Mouse (Mus musculus) adrenal gland, adult 2 months (tissue): ENCODE data around the gene Sorl1. TPM values are rescaled to one million over a fixed set of nuclear protein-coding genes. Genes with fewer than 3 reads are reported as not detected.
"Not testable (repeated sequence)": the region's sequence is repeated elsewhere in the genome, so short reads cannot be mapped to it uniquely, and the experiment has no call there.

Experiments used
- DNase-seq: peaks from one replicate; pipeline ENCODE4 v3.0.0; 2021
- polyA plus RNA-seq: library from polyadenylated mRNA; depleted of rRNA; stranded (reverse); fragments of >200 nt; gene quantifications from 2 replicates; pipeline ENCODE4 v1.2.3, GENCODE M21; 2012
- total RNA-seq, 2 experiments: library from RNA; stranded (reverse); gene quantifications; 2 replicates each; pipeline ENCODE4 v1.2.3; 2021

Gene Sorl1
- total and polyA plus RNA-seq, 3 experiments: 13.4 to 27.2 (median 20.7) TPM

DNA sequence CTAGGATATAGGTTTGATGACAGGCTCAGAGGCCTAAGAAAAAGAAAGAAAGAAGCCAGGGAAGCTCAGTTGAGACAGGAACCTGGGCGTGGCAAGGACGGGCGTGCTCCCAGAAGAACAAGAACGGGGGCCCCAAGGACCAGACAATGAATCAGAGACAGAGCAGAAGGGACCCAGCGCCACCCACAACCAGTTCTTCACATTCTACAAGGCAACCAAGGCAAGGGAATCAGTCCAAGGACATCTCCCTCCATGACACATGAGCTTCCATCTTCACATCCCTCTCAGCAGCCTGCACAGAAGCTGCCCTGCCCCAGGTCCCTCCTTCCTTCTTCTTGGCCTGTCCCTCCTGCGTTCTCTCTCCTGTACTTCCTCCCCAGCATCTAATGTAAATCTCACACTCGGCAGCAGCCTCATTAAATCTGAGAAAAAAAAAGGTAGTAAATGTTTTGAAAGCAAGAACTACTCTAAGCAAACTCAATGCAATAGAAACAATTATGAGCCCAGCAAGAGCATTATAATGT lies 30.0 kb downstream of the Sorl1 start:
- DNase-seq: peak; percentile 75

DNA sequence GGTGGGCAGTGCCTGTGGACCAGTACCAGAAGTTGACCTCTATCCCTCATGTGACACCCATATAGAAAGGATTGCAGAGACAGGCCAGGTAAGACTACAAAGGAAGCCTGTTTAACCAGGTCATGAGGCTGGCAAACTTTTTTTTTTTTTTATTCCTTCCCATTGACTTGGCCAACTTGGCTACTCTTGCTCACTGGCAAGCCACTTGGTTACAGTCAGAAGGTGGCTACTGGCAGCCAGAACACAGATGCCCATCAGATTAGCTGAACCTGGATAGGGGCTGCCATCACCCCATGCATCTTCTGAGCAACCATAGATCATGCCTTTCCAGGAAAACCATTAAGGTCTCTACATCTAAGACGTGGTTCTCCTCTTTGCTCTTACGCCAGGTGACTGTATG lies 31.3 kb downstream of the Sorl1 start:
- no peak for DNase-seq

DNA sequence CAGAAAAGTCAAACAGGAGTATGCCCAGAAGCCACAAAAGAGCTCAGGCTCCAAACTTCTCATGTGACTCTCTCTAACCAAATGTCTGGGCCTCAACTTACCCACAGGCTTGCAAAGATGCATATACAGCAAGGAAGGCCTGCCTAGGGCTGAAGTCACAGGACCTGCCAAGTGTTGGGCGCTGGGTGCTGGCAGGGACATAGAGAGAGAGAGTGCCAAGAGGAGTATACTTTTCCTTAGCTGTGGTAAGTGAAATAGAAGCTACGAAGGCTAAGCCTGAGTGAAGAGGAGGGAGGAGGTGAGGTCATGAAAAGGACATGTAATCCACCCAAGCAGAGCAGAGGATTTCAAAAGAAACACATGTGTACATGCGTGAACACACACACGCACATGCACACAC lies 32.5 kb downstream of the Sorl1 start:
- DNase-seq: no peak

DNA sequence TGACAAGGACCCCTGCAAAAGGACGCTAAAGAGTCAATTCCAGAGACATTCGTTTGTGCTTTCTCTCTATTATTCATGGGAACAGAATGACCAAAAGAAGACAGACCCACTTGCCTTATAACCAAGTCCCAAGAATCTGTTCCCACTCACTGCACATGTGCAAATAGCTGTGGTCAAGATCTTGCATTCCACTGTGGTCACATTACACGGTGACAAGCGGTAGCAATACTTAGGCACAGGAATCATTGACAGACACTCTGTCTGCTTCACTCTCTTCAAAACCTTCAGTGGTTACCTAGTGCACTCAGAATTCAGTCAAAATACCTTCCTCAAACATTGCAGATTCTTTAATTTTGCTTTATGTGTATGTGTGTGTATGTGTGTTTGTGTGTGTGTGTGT lies 36.2 kb downstream of the Sorl1 start:
- no peak for DNase-seq

DNA sequence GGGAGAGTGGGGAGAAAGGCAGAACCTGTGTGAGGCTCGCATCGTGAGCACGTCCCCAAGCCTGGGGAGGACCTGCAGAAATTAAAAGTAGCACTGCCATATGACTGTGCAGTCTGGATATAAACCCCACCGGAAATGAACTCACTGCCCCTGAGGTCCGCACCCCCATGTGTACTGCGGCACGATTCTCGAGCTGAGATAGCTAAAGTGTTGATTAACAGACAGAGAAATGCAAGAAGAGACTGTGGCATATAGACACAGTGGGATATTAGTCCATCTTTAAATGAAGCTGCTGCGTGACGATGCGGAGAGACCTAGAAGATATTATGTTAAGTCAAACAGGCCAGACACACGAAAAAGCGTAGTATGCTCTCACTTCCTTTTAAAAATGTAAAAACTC lies 38.1 kb downstream of the Sorl1 start:
- no peak for DNase-seq

DNA sequence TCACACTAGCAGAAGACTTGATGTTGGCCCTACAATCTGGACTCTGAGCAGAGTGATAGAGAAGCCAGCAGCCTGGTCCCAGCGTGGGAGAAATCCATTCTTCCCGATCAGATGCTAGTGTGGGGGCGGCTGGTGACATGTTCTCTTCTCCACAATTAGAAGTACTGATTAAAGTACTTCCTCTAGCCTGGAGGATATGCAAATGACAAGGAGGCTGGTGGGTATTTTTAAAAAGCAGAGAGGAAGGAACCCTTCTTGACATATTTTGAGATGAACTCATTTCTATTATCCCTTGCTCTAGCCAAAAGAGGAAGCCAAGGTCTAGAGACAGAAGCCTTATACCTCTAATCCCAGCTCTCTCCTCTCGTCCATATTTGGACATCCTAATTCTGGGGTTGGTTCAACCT lies 40.4 kb downstream of the Sorl1 start:
- no peak for DNase-seq

DNA sequence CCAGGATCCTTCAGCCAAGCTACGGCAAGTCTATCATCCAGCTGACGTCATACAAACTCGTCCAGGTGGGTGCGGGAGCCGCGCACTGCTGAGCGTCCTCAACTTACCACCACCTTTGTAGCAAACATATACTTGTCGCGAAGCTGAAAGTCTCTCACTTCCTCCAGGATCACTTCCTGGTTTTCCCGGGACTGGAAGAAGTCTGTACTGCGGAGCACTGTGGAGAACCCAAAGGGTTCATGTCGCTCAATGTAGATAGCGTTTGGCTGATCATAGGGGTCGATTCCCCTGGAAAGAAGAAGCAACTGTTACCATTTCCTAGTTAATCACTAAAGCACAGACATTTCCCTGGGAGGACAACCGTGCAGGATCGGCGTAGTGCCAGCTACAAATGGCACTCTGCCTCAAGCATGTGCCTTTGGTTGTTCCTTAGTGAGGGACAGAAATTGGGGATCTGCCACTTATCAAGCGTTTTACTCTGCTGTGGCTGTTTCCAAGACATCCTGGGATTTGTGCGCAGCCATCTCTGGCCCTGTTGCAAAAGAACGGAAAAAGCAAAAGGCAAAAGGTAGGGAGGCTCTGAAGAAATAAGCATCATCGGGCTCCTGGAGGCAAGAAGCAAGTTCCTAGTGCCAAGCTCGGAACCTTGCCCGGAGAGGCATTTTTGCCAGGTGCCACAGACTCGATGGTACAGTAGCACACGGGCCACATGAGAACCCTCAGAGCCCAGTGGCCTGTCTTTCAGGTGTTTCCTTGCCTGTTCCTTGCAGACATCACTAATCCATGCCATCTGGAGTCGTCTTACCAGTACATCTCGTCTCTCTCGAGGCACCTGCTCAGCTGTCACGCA lies 42.2 kb downstream of the Sorl1 start:
- no peak for DNase-seq

DNA sequence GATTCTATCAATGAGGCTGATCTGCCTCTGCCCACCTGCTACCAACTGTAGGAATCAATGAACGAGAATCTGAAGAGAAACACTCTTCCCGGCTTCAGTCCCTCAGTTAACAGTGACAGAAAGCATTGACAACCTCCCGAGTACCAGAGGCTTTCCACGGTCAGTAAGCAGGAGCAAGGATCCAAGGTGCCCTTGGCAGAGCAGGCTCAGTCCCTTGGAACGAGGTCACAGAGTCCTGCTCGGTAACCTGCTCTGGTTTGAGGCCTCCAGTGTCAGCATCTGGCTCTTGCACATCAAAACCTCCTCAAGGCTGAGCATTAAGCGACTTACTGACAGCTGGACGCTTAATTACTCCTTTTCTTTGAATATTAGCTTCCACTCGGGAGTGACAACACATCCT lies 43.4 kb downstream of the Sorl1 start:
- no peak for DNase-seq

DNA sequence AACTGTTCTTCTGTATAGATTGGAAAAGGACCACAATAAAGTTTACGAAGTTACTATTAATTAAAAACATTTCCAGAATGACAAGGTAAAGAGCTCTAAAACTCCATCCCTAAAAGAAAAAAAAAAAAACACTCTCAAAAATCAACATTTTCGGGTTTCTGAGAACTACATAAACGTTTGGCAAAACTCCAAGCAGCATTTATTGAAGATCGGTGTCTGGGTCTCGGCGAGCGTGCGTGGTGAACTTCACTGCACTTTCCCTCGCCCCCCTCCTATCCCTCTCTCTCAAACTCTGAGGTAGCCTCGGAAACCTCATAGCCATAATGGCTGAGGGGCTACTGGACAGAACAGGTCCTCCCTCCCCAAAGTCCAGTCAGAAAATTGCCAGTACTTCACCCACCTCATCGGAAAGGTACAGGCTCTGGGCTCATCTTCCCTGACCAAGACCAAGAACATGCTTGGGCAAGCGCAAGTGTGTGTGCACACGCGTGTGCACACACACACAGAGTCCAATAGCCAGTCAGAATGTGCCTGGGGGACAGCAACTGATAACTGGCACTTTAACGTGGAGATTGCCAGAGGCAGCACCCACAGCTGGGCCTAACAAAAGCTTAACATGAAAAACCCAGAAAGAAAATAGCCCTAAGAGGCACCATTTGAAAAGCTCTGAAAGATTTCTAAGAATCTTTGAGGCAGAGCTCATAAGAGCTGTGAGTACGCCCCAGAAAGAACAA lies 46.8 kb downstream of the Sorl1 start:
- DNase-seq: no peak

DNA sequence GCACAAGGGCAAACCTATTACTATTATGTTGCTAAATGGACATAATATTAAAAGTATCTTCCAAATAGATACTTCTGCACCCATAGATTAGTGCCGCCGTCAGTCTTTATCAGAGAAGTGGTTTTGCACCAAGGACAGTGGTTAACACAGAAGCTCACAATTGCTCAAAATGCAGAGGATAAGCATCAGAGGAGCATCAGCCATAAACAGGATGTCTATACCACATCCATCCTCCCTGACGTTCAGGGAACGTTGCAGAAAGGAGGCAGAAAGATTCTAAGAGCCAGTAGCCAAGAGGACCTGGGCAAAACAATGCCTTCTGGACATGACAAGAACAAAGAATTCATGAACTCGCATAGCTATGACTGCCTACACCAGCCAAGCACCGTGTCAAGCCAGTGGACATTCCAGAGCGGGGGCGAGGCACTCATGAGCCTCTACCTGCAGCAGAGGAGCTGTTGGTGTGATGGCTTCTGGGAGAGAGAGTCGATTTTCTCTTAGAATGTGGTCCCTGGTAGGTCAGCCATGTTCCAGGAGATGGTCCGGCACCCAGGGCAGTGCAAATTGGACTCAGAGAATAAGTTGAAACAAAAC lies 47.7 kb downstream of the Sorl1 start:
- DNase-seq: no peak

DNA sequence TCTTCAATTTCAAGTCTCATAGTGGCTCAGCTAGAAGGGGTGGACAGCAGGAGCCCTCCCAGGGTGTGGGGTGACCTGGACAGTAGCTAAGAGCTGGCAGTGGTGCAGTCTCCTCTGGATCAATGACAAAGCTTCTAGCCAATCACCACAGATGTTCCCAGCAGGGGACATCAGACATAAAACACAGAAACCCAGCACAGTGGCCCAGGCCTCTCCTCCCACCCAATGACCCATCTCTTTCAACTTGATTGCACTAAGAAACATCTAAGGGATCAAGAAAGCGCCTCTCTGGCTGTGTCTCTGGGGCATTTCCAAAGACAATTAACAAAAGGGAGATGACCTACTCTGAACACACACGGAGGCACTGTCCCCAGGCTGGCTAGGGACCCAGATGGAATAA lies 48.9 kb downstream of the Sorl1 start:
- DNase-seq: no peak

DNA sequence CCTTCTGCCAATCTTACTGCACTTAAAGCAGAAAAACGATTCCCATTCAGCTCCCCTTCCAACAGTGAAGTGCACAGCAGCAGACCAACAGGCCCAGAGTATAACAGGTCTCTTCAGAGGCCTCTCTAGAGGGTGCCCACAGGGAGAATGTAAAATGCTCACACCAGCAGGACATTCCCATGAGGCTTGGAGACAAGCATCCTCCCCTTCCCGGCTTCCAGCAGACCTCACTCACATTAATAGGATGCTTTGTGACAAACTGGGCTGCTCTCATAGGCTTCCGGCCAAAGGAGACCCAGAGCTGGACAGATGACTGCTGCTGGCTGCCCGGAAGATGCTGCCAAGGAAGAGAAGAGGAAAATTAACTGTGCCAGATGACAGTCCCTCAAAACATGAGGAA lies 52.1 kb downstream of the Sorl1 start:
- no peak for DNase-seq

DNA sequence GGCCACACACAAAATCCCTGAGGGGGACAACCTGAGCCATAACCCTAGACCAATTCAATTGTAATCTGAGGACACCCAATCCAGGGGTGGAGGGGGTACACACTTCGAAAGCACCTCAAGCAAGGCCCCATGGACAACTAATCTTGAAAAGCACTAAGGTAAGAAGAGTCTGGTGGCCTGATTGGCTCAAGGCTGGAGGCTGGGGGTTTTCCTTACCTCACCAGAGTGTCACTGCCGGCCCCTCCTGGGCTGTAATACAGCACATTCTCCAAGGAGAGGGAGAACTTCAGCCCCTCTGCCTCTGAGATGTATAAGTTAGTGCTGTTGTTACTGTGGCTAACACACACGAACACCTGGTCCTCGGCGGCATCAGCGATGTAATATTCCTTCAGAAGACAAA lies 53.2 kb downstream of the Sorl1 start:
- no peak for DNase-seq

DNA sequence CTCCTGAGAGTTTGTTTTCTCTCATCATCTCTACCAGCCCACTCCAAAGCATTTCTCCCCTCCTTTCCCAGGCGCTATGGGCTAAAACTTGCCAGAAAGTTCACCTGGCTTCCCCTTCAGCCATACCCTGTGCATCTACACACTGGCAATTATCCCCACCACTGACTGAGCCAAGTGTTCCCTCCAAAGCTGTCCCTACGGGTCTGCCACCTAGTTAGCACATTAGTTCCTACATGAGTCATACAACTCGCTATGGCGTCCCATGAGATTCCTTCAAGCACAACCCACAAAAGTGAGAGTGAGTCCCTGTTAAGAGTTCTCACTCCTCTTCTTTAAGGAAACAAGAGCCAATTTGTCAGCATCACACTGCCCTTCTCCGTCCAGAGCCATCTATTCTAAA lies 54.6 kb downstream of the Sorl1 start:
- DNase-seq: no peak

DNA sequence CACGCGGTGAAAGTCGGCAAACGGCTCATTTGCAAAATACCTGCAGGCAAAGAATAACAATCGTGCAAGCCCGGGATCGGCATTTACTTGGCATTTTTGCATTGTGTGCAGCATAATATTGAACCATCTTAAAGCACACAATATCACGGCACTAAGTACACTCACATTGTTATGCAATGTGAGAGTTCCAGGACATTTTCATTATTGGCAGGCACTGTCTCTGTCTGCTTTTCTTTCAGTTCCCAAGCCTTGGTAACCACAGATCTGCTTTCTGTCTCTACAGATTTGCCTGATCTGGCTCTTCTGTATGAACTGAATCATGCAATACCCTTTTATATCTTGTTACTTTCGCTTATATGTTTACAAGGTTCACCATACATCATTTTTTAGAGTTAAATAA lies 56.1 kb downstream of the Sorl1 start:
- DNase-seq: no peak

DNA sequence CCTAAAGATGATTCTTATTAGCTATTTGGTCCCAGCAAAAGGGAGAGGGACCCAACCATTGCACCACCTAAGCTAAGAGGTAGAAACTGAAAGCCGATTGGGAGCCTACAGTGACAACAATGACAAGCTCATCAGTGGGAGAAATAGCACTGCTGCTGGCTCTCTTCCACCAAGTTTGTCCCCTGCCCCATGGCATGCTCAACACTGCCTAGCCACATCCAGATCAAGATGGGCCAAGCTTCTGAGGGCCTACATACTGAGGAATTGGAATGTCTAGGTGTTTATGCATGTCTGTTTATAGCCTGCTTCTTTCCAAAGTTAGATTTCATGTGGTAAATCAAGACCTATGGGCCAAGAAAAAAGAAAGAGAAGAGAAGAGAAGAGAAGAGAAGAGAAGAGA lies 58.3 kb downstream of the Sorl1 start:
- no peak for DNase-seq

DNA sequence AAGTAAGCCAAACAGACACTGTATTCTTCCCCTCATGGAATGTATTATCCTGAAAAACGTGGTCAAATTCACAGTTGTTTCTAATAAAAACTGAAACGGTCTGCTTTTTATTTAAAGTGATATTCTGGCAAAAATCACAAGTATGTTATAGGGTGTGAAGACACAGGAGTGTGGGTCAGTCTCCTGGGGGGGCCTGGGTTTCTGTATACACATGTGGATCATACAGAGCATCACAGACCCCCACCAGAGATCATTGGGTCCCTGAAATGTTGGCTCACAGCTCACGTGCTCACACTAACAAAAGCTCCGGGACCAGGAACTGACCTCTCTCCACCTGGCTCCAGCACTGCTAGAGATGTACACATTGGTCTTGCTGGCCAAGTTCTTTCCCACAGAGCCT lies 60.7 kb downstream of the Sorl1 start:
- DNase-seq: no peak

DNA sequence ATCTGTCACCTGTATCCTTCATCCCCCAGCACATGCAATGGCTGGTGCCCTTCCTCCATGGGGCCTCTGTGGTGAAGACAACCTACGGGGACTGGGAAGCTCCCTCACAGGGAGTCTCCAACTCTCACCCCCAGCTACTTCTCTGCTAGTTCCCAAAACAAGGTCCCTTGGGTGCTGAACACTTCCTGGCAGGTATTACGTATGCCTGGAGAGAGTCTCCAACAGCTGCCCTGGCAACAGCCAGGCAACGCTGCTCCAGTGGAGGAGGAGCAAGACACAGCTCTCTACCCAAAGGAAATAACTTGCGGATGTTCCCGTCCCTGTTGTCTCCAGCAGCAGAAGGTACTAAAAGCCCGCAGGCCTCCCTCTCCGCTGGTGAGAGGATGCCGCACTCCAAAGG lies 61.8 kb downstream of the Sorl1 start:
- DNase-seq: no peak

DNA sequence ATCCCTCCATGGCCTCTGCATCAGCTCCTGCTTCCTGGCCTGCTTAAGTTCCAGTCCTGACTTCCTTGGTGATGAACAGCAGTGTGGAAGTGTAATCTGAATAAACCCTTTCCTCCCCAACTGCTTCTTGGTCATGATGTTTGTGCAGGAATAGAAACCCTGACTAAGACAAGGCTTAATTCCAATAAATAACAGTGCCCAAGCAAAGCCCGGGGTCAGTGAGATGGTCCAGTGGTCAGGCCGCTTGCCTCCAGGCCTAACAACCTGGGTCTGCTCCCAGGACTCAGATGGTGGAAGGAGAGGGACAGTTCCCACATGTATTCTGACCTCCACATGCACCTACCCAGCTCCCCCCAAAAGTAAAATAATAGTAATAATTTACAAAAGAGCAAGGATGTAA lies 65.1 kb downstream of the Sorl1 start:
- DNase-seq: not testable (repeated sequence)

DNA sequence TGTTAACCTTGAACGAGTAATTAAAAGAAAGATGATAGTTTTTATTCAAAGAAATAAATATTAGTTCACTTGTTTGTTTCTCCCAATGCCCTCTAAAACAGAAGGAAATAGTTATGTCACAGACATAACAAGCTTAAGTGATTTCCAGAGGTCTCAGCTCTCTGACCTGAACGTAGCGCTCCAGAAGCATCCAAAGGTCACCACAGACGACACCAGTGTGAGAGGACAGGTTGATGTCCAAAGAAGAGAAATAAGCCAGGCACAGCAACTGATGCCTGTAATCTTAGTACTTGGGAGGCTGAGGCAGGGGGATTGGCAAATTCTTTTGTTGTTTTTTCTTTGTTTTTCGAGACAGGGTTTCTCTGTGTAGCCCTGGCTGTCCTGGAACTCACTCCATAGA lies 67.5 kb downstream of the Sorl1 start:
- DNase-seq: no peak

DNA sequence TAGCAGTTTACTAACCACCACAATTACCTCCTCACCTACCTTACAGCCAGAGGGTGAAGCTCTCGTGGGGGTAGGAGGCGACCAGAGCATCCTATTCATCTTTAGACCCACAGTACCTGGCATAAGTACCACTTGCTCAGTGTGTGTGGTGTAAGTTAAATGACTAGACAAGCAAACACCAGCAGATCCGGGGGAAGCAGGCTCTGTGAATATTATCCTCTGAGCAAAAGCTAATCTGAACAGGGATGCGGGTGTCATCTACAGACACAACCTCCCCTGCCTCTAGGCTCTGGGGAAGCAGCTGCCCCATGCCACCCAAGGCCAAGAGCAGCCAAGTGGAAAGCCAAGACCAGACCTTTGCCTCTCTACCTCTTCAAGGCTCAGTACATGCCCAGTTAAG lies 68.7 kb downstream of the Sorl1 start:
- no peak for DNase-seq

DNA sequence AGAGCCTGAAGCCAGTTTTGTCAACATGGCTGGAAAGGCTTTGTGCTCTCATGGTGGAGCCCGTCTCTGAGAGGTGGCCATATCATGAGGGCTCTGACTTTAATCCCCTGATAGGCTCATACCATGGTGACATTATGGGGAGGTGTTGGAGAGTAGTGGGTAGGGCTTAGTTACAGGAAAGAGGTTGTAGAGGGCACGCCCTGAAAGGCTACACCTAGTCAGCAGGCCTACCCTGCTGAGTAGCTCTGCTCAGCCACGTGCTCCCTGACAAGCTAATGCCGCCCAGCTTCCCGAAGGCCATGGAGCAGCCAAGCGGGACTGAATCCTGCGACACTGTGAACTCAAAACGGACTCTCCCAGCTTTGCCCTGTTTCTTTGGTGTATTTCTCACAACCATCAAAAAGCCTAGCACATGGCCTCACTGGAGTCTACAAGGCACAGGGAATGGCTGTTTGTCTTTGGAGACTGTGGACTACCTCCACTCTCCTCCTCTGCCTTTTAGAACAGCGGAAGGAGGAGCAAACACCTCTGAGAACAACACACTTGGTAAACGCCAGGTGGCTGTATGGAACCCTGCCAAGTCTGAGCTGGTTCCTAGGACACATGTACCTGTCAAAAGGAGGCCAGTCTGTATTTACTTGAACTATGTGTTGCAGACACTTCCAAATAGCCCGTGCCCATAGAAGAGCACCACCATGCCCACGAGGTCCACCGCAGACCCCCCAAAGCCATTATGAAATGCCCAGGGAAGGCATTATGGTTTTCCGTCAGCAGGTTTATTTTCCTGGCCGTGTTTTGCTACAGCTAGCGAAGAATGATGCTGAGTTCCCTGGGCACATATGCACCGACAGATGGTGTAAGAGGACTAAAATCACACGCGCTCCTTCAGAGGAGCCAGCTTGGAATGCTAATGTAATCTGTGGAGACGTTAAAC lies 69.5 kb downstream of the Sorl1 start:
- DNase-seq: no peak
